Mouse (Mus musculus) heart, adult 2 months (tissue): Measurements from ENCODE around the gene Vmn1r192. TPM values are rescaled to one million over a fixed set of nuclear protein-coding genes. Genes with fewer than 3 reads are reported as not detected.

Experiments
- microRNA-seq, 2 experiments: library from miRNA; unstranded; fragments of <30 nt; microRNA quantifications; one replicate each; pipeline ENCODE4 v1.2.0; 2021
- polyA plus RNA-seq: library from polyadenylated mRNA; depleted of rRNA; stranded (reverse); fragments of >200 nt; gene quantifications from 2 replicates; pipeline ENCODE4 v1.2.3, GENCODE M21; 2012; rRNA removed
- total RNA-seq, 2 experiments: library from RNA; stranded (reverse); gene quantifications; 2 replicates each; pipeline ENCODE4 v1.2.3; 2021

Gene Vmn1r192
- total and polyA plus RNA-seq, 3 experiments = not detected

Small RNA genes within 50 kb of the gene (microRNA-seq; reads per million reads assigned to microRNA genes)
- 0 reads per million in 2 experiments for gene Gm23282
- 0 reads per million in 2 experiments for gene Gm25084

Other genes starting within 250 kb of the Vmn1r192 start
- under 1 TPM; 0.70 to 0.73 TPM for gene Zfp184, start 246.0 kb downstream of the Vmn1r192 start, total RNA-seq
- 0.35 and 0.43 TPM in 2 replicates for gene Zfp184, start 246.0 kb downstream of the Vmn1r192 start, polyA plus RNA-seq
- gene Pom121l2, start 209.9 kb downstream of the Vmn1r192 start, total RNA-seq = not detected
- 0.06 TPM in 2 replicates for gene Pom121l2, start 209.9 kb downstream of the Vmn1r192 start, polyA plus RNA-seq
- gene Prss16, start 181.4 kb downstream of the Vmn1r192 start, total RNA-seq = not detected
- 0.23 TPM in 1 of 2 replicates, not detected in the other for gene Prss16, start 181.4 kb downstream of the Vmn1r192 start, polyA plus RNA-seq
- 1 to 10 TPM; 8.1 to 10.0 TPM for gene Hist1h2ah, start 155.6 kb downstream of the Vmn1r192 start, total RNA-seq
- 1.1 TPM in 1 of 2 replicates, not detected in the other for gene Hist1h2ah, start 155.6 kb downstream of the Vmn1r192 start, polyA plus RNA-seq
- 10 to 100 TPM in 1 of 2 experiments, 1 to 10 TPM in 1; 7.3 to 10.0 TPM for gene Hist1h2bk, start 155.3 kb downstream of the Vmn1r192 start, total RNA-seq
- gene Hist1h2bk, start 155.3 kb downstream of the Vmn1r192 start, polyA plus RNA-seq = not detected in 2 replicates
- 10 to 100 TPM; 11.9 to 18.1 TPM for gene Hist1h4i, start 149.8 kb downstream of the Vmn1r192 start, total RNA-seq
- 5.8 and 8.3 TPM in 2 replicates for gene Hist1h4i, start 149.8 kb downstream of the Vmn1r192 start, polyA plus RNA-seq
- gene Hist1h2ag, start 148.2 kb downstream of the Vmn1r192 start, total RNA-seq = 1 to 10 TPM; 1.7 to 4.3 TPM
- gene Hist1h2ag, start 148.2 kb downstream of the Vmn1r192 start, polyA plus RNA-seq = not detected in 2 replicates
- gene Hist1h2bj, start 147.9 kb downstream of the Vmn1r192 start, total RNA-seq = 1 to 10 TPM; 2.8 to 3.6 TPM
- gene Hist1h2bj, start 147.9 kb downstream of the Vmn1r192 start, polyA plus RNA-seq = 0.59 TPM in 1 of 2 replicates, not detected in the other
- not detected for gene Vmn1r188, start 106.7 kb downstream of the Vmn1r192 start, total RNA-seq
- gene Vmn1r188, start 106.7 kb downstream of the Vmn1r192 start, polyA plus RNA-seq = not detected in 2 replicates
- not detected for gene Vmn1r189, start 85.3 kb downstream of the Vmn1r192 start, total RNA-seq
- gene Vmn1r189, start 85.3 kb downstream of the Vmn1r192 start, polyA plus RNA-seq = not detected in 2 replicates
- not detected for gene Vmn1r191, start 7.2 kb downstream of the Vmn1r192 start, total RNA-seq
- gene Vmn1r191, start 7.2 kb downstream of the Vmn1r192 start, polyA plus RNA-seq = not detected in 2 replicates
- gene Vmn1r193, start 32.0 kb upstream of the Vmn1r192 start, total RNA-seq = not detected
- gene Vmn1r193, start 32.0 kb upstream of the Vmn1r192 start, polyA plus RNA-seq = not detected in 2 replicates
- gene Vmn1r194, start 53.1 kb upstream of the Vmn1r192 start, total RNA-seq = not detected
- gene Vmn1r194, start 53.1 kb upstream of the Vmn1r192 start, polyA plus RNA-seq = not detected in 2 replicates
- not detected for gene Vmn1r195, start 79.4 kb upstream of the Vmn1r192 start, total RNA-seq
- not detected in 2 replicates for gene Vmn1r195, start 79.4 kb upstream of the Vmn1r192 start, polyA plus RNA-seq
- gene Vmn1r196, start 98.8 kb upstream of the Vmn1r192 start, total RNA-seq = not detected
- not detected in 2 replicates for gene Vmn1r196, start 98.8 kb upstream of the Vmn1r192 start, polyA plus RNA-seq
- not detected for gene Vmn1r197, start 133.4 kb upstream of the Vmn1r192 start, total RNA-seq
- gene Vmn1r197, start 133.4 kb upstream of the Vmn1r192 start, polyA plus RNA-seq = not detected in 2 replicates
- gene Vmn1r198, start 159.2 kb upstream of the Vmn1r192 start, total RNA-seq = not detected
- gene Vmn1r198, start 159.2 kb upstream of the Vmn1r192 start, polyA plus RNA-seq = not detected in 2 replicates
- gene Vmn1r199, start 188.7 kb upstream of the Vmn1r192 start, total RNA-seq = not detected
- gene Vmn1r199, start 188.7 kb upstream of the Vmn1r192 start, polyA plus RNA-seq = not detected in 2 replicates
- not detected for gene Vmn1r200, start 199.2 kb upstream of the Vmn1r192 start, total RNA-seq
- not detected in 2 replicates for gene Vmn1r200, start 199.2 kb upstream of the Vmn1r192 start, polyA plus RNA-seq